Mouse (Mus musculus) myocyte (in vitro differentiated cells): ENCODE data around the gene Tspan14.

Source experiments
- CEBPB ChIP-seq: IDR thresholded peaks from 2 replicates; pipeline ENCODE4 v1.6.1; 2011; ENCODE audit warnings: mild to moderate bottlenecking, moderate library complexity; ENCODE audit not compliant: poor library complexity, insufficient read depth, severe bottlenecking
- MAX ChIP-seq: IDR thresholded peaks from one replicate; pipeline ENCODE4 v1.6.1; 2011; ENCODE audit warnings: low read depth, mild to moderate bottlenecking, control low read depth
- POLR2A ChIP-seq: IDR thresholded peaks from one replicate; pipeline ENCODE4 v1.6.1; 2011; ENCODE audit warnings: low read depth, mild to moderate bottlenecking, control low read depth, moderate library complexity; ENCODE audit not compliant: insufficient read length
- POLR2AphosphoS2 ChIP-seq: IDR thresholded peaks from one replicate; pipeline ENCODE4 v1.6.1; 2011; ENCODE audit warnings: low read depth, control low read depth; ENCODE audit not compliant: insufficient read length

DNA sequence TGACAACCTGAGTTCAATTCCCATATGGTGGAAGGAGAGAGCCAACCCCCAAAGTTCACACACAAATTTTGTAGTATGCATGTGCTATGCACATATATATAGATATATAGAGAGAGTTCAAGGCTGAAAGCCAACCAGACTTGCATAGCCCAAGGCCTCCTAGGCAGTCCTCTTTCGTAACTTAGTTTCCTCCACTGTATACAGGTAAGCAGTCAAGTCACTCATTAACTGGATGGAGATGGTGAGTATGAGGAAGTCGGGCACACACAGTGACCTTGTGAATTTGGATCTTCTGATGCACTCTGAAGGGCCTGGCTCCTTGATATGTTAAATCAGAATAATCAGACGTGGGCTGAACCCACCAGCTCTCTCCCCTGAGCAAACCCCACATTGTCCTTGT is 68.7 kb downstream of the Tspan14 start:
- TF ChIP-seq POLR2A = no peak
- no peak for TF ChIP-seq MAX
- no peak for TF ChIP-seq CEBPB
- TF ChIP-seq POLR2AphosphoS2 = no peak
